Mouse (Mus musculus) midbrain, embryonic 14.5 days (tissue): ENCODE data around the gene Rasal2. TPM values are rescaled to one million over a fixed set of nuclear protein-coding genes. Genes with fewer than 3 reads are reported as not detected.

Experiments used
- ATAC-seq: fragments of 200-750 bp; cut with Nextera tagmentation; 2 replicates; pipeline ENCODE4 v1.8.0; 2017; ENCODE audit warnings: moderate number of reproducible peaks, moderate library complexity; ENCODE audit not compliant: low FRiP score, low TSS enrichment
- DNase-seq: peaks from one replicate; pipeline ENCODE4 v3.0.0-alpha.2; 2015
- H3K27ac ChIP-seq: fragments of 300-500 bp; sonication (generic); replicated peaks from 2 replicates; pipeline ENCODE4 v1.5.1; 2014; ENCODE audit warnings: mild to moderate bottlenecking, low read depth, low read length, moderate library complexity
- H3K27me3 ChIP-seq: fragments of 300-500 bp; sonication (generic); 2 replicates; pipeline ENCODE4 v1.6.1; 2014; ENCODE audit warnings: low read length, control low read depth, mixed read lengths; ENCODE audit not compliant: control insufficient read depth, insufficient read depth
- H3K36me3 ChIP-seq: fragments of 300-500 bp; sonication (generic); 2 replicates; pipeline ENCODE4 v1.6.1; 2014; ENCODE audit warnings: low read length, control low read depth; ENCODE audit not compliant: control insufficient read depth, insufficient read depth
- H3K4me1 ChIP-seq: fragments of 300-500 bp; sonication (generic); 2 replicates; pipeline ENCODE4 v1.6.1; 2014; ENCODE audit warnings: mild to moderate bottlenecking, antibody characterized with exemption, low read length, control low read depth; ENCODE audit not compliant: control insufficient read depth, insufficient read depth
- H3K4me2 ChIP-seq: fragments of 300-500 bp; sonication (generic); 2 replicates; pipeline ENCODE4 v1.6.1; 2014; ENCODE audit warnings: mild to moderate bottlenecking, low read length, moderate library complexity
- H3K4me3 ChIP-seq: fragments of 300-500 bp; sonication (generic); replicated peaks from 2 replicates; pipeline ENCODE4 v1.5.1; 2014; ENCODE audit warnings: low read depth, low read length
- H3K9ac ChIP-seq: fragments of 300-500 bp; sonication (generic); replicated peaks from 2 replicates; pipeline ENCODE4 v1.6.1; 2014; ENCODE audit warnings: mild to moderate bottlenecking, low read length, moderate library complexity
- H3K9me3 ChIP-seq: fragments of 300-500 bp; sonication (generic); 2 replicates; pipeline ENCODE4 v1.6.1; 2016; ENCODE audit warnings: low read length, control low read depth, mixed read lengths; ENCODE audit not compliant: control insufficient read depth
- WGBS: fragments of 180-500 bp; shearing (Covaris S2); extraction: QIAGEN DNeasy Blood & Tissue Kit; methylation state at CpG from one replicate; pipeline ENCODE4 v1.1.7; 2014; 5-methylcytosine and 5-hydroxymethylcytosine counted together
- polyA plus RNA-seq: library from polyadenylated mRNA; unstranded; fragments of >200 nt; fragmentation: Nextera tagmentation; extraction: Ambion mirVana; gene quantifications from 2 replicates; pipeline ENCODE4 v1.2.1, GENCODE M21; 2014

Rasal2 gene
- polyA plus RNA-seq, 1 experiment from 2014 or later, result 48.8 TPM

GRCm38 (mm10) chr1:157449981-157450636 is 37.7 kb upstream of the Rasal2 start:
- 0 out of 2 replicates have a peak, but pooled peaks have one; percentile 14 for ATAC-seq
- Histone ChIP-seq H3K27ac (no peak overlapping the region), H3K9me3 (no peaks in the 10 kb centered on the region), H3K4me3 (peak overlapping the region; percentile 16), H3K9ac (no peak overlapping the region), H3K36me3 (no peaks in the 10 kb centered on the region), H3K4me2 (peak overlapping the region; percentile 47), H3K27me3 (no peaks in the 10 kb centered on the region), H3K4me1 (peaks cover 12% of the 10 kb centered on the region)
- peak; percentile 66 for DNase-seq
- 4% methylated on average over 21 of the region's 21 CpGs for WGBS

GRCm38 (mm10) chr1:157449532-157449931 is 37.1 kb upstream of the Rasal2 start:
- WGBS, result 6% methylated on average over 10 of the region's 10 CpGs
- DNase-seq (no peak), ATAC-seq (no peak)
- Histone ChIP-seq H3K4me2 (peak overlapping the region; percentile 47), H3K27me3 (no peaks in the 10 kb centered on the region), H3K4me1 (peaks cover 12% of the 10 kb centered on the region), H3K9me3 (no peaks in the 10 kb centered on the region), H3K9ac (no peak overlapping the region), H3K4me3 (peak overlapping the region; percentile 16), H3K36me3 (no peaks in the 10 kb centered on the region), H3K27ac (no peak overlapping the region)

GRCm38 (mm10) chr1:157448805-157449188 is 36.4 kb upstream of the Rasal2 start:
- no peak for DNase-seq
- H3K9me3 ChIP-seq, result no peaks in the 10 kb centered on the region
- no peak for ATAC-seq
- no peaks in the 10 kb centered on the region for H3K36me3 ChIP-seq
- H3K27ac ChIP-seq, result no peak overlapping the region
- H3K27me3 ChIP-seq, result no peaks in the 10 kb centered on the region
- peaks cover 15% of the 10 kb centered on the region for H3K4me1 ChIP-seq
- H3K9ac ChIP-seq, result no peak overlapping the region
- H3K4me2 ChIP-seq, result no peak overlapping the region
- WGBS, result 76% methylated on average over 5 of the region's 5 CpGs
- no peak overlapping the region for H3K4me3 ChIP-seq

DNA sequence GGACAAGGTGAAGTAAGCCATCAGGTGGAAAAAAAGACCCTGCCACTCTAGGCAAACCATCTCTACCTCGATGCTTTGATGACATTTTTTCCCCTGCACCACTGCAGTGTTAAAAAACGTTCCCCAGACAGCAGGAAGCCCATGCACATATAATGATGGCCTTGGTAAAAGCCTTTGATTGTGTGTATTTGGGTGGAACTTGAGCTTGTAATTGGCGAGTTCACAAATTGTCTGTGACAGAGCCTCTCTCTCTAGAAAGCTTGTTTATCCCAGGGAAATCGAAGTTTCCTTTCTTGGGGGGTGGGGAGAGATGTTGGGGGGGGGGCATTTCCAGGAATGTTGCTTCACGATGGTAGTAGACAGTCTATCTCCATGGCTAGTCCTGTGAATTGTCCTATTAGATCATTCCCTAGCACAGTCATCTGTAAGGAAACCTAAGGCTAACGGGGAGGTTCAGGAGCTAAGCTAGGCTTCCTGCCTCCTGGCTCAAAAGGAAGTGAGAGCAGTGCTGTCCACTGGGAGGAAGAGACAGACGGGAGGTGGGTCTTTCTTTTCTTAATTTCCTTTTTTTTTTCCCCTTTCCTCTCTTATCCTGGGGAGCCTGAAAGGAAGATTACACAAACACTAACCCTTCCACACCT is 35.9 kb upstream of the Rasal2 start:
- Histone ChIP-seq H3K36me3 (no peaks in the 10 kb centered on the region), H3K27me3 (no peaks in the 10 kb centered on the region), H3K9me3 (no peaks in the 10 kb centered on the region), H3K9ac (no peak overlapping the region), H3K4me3 (no peak overlapping the region), H3K4me1 (peaks cover 20% of the 10 kb centered on the region), H3K4me2 (no peak overlapping the region), H3K27ac (no peak overlapping the region)
- no peak for DNase-seq
- no peak for ATAC-seq
- 20% methylated on average over 7 of the region's 7 CpGs for WGBS

DNA sequence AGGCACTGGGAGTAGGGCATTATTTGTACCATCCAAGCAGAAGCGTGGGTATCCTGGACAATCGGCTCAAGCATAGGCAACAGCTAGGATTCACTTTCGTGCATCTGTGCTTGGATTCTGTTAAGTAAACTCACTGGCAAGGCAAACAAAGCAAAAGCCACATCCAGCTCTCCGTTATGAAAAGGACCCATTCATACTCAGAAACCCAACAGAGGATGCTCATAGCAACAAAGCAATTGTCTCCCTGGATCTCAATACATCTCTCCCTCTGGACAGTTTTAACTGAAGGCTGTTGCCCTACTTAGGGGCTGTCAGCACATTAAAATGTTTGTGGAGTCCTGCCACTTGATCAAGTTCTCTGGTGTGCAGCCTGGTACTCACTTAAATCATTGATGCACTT is 34.7 kb upstream of the Rasal2 start:
- no peaks in the 10 kb centered on the region for H3K36me3 ChIP-seq
- no peak overlapping the region for H3K4me3 ChIP-seq
- H3K9me3 ChIP-seq, result no peaks in the 10 kb centered on the region
- WGBS, result 41% methylated on average over 4 of the region's 4 CpGs
- no peak overlapping the region for H3K9ac ChIP-seq
- H3K4me1 ChIP-seq, result peaks cover 20% of the 10 kb centered on the region
- no peak for ATAC-seq
- H3K27me3 ChIP-seq, result no peaks in the 10 kb centered on the region
- no peak overlapping the region for H3K27ac ChIP-seq
- DNase-seq, result no peak
- no peak overlapping the region for H3K4me2 ChIP-seq

DNA sequence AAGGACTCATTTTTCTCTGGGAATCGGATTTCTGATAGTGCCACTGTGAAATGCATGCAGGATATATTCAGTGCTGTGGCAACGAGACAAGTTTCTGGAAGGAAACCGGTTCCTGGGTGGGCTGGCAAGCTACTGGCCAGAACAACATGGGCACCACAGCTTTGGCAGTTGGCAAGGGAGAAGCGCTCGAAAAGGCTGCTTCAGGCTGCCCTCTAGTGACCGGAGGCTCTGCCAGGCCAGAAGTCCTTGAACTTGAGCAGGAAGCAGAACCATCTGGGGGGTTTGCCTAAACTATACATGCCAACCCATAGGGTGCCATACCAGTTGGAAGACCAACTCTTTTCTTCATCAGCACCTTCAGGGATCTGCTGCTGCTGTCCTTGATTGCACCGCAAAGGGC is 33.9 kb upstream of the Rasal2 start:
- 71% methylated on average over 7 of the region's 7 CpGs for WGBS

GRCm38 (mm10) chr1:157445398-157445910 is 33.1 kb upstream of the Rasal2 start:
- Histone ChIP-seq H3K36me3 (no peaks in the 10 kb centered on the region), H3K9me3 (no peaks in the 10 kb centered on the region), H3K4me3 (no peak overlapping the region), H3K9ac (no peak overlapping the region), H3K4me2 (no peak overlapping the region), H3K27me3 (no peaks in the 10 kb centered on the region), H3K4me1 (peaks cover 20% of the 10 kb centered on the region), H3K27ac (no peak overlapping the region)
- WGBS, result 95% methylated on average over 6 of the region's 6 CpGs
- ATAC-seq, result no peak
- DNase-seq, result no peak

More for the DNA sequence above, 33.9 kb upstream of the Rasal2 start:
- Histone ChIP-seq H3K27me3 (no peaks in the 10 kb centered on the region), H3K4me1 (peaks cover 20% of the 10 kb centered on the region), H3K4me3 (no peak overlapping the region), H3K4me2 (no peak overlapping the region), H3K36me3 (no peaks in the 10 kb centered on the region), H3K9ac (no peak overlapping the region), H3K9me3 (no peaks in the 10 kb centered on the region), H3K27ac (no peak overlapping the region)
- peak; percentile 74 for DNase-seq
- no peak for ATAC-seq

DNA sequence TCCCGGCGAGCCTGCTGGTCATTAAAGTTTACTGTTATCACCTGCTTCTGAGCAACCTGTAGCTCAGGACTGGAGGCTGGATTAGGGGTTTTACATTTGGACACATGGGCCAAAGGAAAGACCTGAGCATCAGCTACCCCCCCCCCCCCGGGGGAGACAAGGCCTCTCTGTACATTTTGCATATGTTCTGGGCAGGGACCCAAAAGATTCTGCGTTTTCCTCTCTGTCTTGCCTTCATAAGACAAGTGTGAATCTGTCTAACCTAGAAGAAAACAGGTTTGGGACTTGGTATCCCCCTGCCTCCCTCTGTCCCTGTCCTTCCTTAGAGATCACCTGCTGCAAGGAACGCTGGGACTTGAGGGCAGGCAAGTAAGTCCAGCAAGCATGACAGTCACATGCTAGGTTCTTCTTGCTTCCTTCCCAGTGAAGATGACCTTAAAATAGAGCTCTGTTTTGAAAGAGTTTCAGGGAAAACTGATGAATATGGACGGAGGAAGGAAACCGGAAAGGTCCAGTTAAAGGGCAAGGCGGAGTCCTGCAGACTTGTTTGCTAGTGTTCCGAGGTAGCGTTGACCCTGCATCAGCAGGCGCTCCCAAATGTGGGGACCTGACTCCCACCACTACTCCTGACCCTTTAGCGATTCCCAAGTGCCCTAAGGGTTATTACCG is 32.4 kb upstream of the Rasal2 start:
- no peak for ATAC-seq
- no peak overlapping the region for H3K4me3 ChIP-seq
- 64% methylated on average over 13 of the region's 13 CpGs for WGBS
- no peak overlapping the region for H3K9ac ChIP-seq
- H3K36me3 ChIP-seq, result no peaks in the 10 kb centered on the region
- no peaks in the 10 kb centered on the region for H3K27me3 ChIP-seq
- peaks cover 17% of the 10 kb centered on the region for H3K4me1 ChIP-seq
- H3K27ac ChIP-seq, result peak overlapping the region; percentile 27; the same call in 1 of the 2 replicates
- no peak overlapping the region for H3K4me2 ChIP-seq
- DNase-seq, result no peak
- H3K9me3 ChIP-seq, result no peaks in the 10 kb centered on the region
